ENCODE assay signal across 11 mouse cellular contexts in genomic region chr7:16995345-16995744, GRCm38 (mm10). TPM values are rescaled to one million over a fixed set of nuclear protein-coding genes. Genes with fewer than 3 reads are reported as not detected.
A peak's percentile ranks its signal among the peaks of the same experiment; 100 is the strongest.
DNase-seq lines count a peak whose midpoint lies in the region; ATAC-seq and TF ChIP-seq lines count a peak whose summit lies in the region.
"Had no signal": no experiment of that assay in that cellular context is flagged by ENCODE, and none has a peak within 500 bp of the region (broad histone marks: within the 10 kb centered on the region; RNA-seq: fewer than 3 reads in every experiment).

No protein-coding gene starts in this region.

- H3K9ac ChIP-seq in heart, postnatal 0 days (replicated peaks; ENCODE audit: low read depth, low read length): peak overlapping the region; percentile 79
- H3K9ac ChIP-seq in embryonic facial prominence, embryonic 13.5 days: peak overlapping the region; percentile 87
- H3K9ac ChIP-seq in hindbrain, postnatal 0 days (replicated peaks; ENCODE audit: low read length): peak overlapping the region; percentile 53; the same call in 1 of the 2 replicates
- no peak overlapping the region for H3K9ac ChIP-seq in midbrain, embryonic 13.5 days (replicated peaks)

- no peak for ATAC-seq in heart, postnatal 0 days (ENCODE audit: insufficient read depth, low read depth)
- no peak for ATAC-seq in embryonic facial prominence, embryonic 13.5 days (ENCODE audit: insufficient number of reproducible peaks, insufficient read depth, low FRiP score, low TSS enrichment, low read depth)
- no peak for ATAC-seq in hindbrain, postnatal 0 days
- no peak for ATAC-seq in midbrain, embryonic 13.5 days

- no peak for TF ChIP-seq EP300 in heart, postnatal 0 days (IDR thresholded peaks at IDR 0.05; ENCODE audit: low read depth)

- intact Hi-C loops in heart, postnatal 36 days (cut with DNase I): loop anchor here (2.0 kb wide), 1 partner anchor 19 kb away; no protein-coding TSS in a partner anchor
- intact Hi-C loops in left cerebral cortex, adult 2 months (cut with DNase I): no loop called here

- DNase-seq in heart, postnatal 0 days (ENCODE audit: low spot score): no peak
- no peak for DNase-seq in heart, postnatal 36 days
- no peak for DNase-seq in hindbrain, postnatal 0 days (ENCODE audit: low spot score)
- no peak for DNase-seq in right cerebral cortex, adult 2 months (ENCODE audit: low spot score in 2 of 2)
- DNase-seq in left cerebral cortex, adult 2 months (ENCODE audit: extremely low spot score in 1 of 2, low spot score in 2 of 2): no peak
- DNase-seq in gastrocnemius, postnatal 25 days: no peak
- DNase-seq: right cerebral cortex, postnatal 14 days had no signal

- H3K4me1 ChIP-seq in heart, postnatal 0 days (ENCODE audit: control insufficient read depth, insufficient read depth): peaks cover 46% of the 10 kb centered on the region
- H3K4me1 ChIP-seq in embryonic facial prominence, embryonic 13.5 days: peaks cover 66% of the 10 kb centered on the region
- H3K4me1 ChIP-seq in hindbrain, postnatal 0 days (ENCODE audit: insufficient read depth, low read length): peaks cover 7% of the 10 kb centered on the region; the same call in 1 of the 2 replicates
- peaks cover 60% of the 10 kb centered on the region for H3K4me1 ChIP-seq in midbrain, embryonic 13.5 days (replicated peaks)

- no peak overlapping the region for H3K27ac ChIP-seq in heart, postnatal 0 days (ENCODE audit: low read depth)
- no peak overlapping the region for H3K27ac ChIP-seq in embryonic facial prominence, embryonic 13.5 days
- 0 out of 2 replicates have a peak overlapping the region, but pooled peaks have one; percentile 74 for H3K27ac ChIP-seq in hindbrain, postnatal 0 days
- H3K27ac ChIP-seq in midbrain, embryonic 13.5 days: no peak overlapping the region
- no peak overlapping the region for H3K27ac ChIP-seq in left cerebral cortex, adult 2 months

- H3K4me2 ChIP-seq in heart, postnatal 0 days (ENCODE audit: low read depth, low read length): peak overlapping the region; percentile 95
- peak overlapping the region; percentile 86 for H3K4me2 ChIP-seq in embryonic facial prominence, embryonic 13.5 days
- H3K4me2 ChIP-seq in hindbrain, postnatal 0 days (ENCODE audit: low read depth, low read length): peak overlapping the region; percentile 59; the same call in 1 of the 2 replicates
- peak overlapping the region; percentile 56 for H3K4me2 ChIP-seq in midbrain, embryonic 13.5 days (replicated peaks)

- peaks cover 24% of the 10 kb centered on the region for H3K36me3 ChIP-seq in heart, postnatal 0 days (replicated peaks; ENCODE audit: control insufficient read depth, insufficient read depth, low read length)
- H3K36me3 ChIP-seq in embryonic facial prominence, embryonic 13.5 days: peaks cover 30% of the 10 kb centered on the region
- H3K36me3 ChIP-seq in hindbrain, postnatal 0 days (ENCODE audit: insufficient read depth, low read length): no peaks in the 10 kb centered on the region
- no peaks in the 10 kb centered on the region for H3K36me3 ChIP-seq in midbrain, embryonic 13.5 days

- no peaks in the 10 kb centered on the region for H3K9me3 ChIP-seq in heart, postnatal 0 days (replicated peaks; ENCODE audit: control insufficient read depth, low read length)
- no peaks in the 10 kb centered on the region for H3K9me3 ChIP-seq in embryonic facial prominence, embryonic 13.5 days
- no peaks in the 10 kb centered on the region for H3K9me3 ChIP-seq in hindbrain, postnatal 0 days (ENCODE audit: low read length)
- no peaks in the 10 kb centered on the region for H3K9me3 ChIP-seq in midbrain, embryonic 13.5 days

- H3K27me3 ChIP-seq in heart, postnatal 0 days (ENCODE audit: control insufficient read depth, insufficient read depth, low read length): no peaks in the 10 kb centered on the region
- no peaks in the 10 kb centered on the region for H3K27me3 ChIP-seq in embryonic facial prominence, embryonic 13.5 days
- no peaks in the 10 kb centered on the region for H3K27me3 ChIP-seq in hindbrain, postnatal 0 days (ENCODE audit: insufficient read depth, low read length)
- H3K27me3 ChIP-seq in midbrain, embryonic 13.5 days: no peaks in the 10 kb centered on the region
- H3K27me3 ChIP-seq: CH12.LX had no signal

- H3K4me3 ChIP-seq in heart, postnatal 0 days (ENCODE audit: low read depth, low read length): peak overlapping the region; percentile 71
- peak overlapping the region; percentile 68 for H3K4me3 ChIP-seq in embryonic facial prominence, embryonic 13.5 days
- H3K4me3 ChIP-seq in hindbrain, postnatal 0 days (ENCODE audit: low read length): peak overlapping the region; percentile 38; the same call in 1 of the 2 replicates
- H3K4me3 ChIP-seq in midbrain, embryonic 13.5 days (replicated peaks): peak overlapping the region; percentile 40
- no peak overlapping the region for H3K4me3 ChIP-seq in left cerebral cortex, adult 2 months

- TF ChIP-seq CTCF in heart, postnatal 0 days (IDR thresholded peaks at IDR 0.05; ENCODE audit: low read depth): no peak
- TF ChIP-seq CTCF in hindbrain, postnatal 0 days (IDR thresholded peaks at IDR 0.05; ENCODE audit: low read depth): no peak
- no peak for TF ChIP-seq CTCF in left cerebral cortex, adult 2 months (IDR thresholded peaks at IDR 0.05)

- 53% methylated on average over 4 of the region's 4 CpGs for WGBS in heart, postnatal 0 days
- 91% methylated on average over 4 of the region's 4 CpGs for WGBS in embryonic facial prominence, embryonic 13.5 days
- WGBS in hindbrain, postnatal 0 days: 79% methylated on average over 4 of the region's 4 CpGs
- WGBS in midbrain, embryonic 13.5 days: 88% methylated on average over 4 of the region's 4 CpGs

RNA-seq across cellular contexts. Expression of gene Ccdc8, which starts 2.8 kb away (rescaled TPM):
- total RNA-seq in heart, postnatal 0 days (2014; rRNA removed; ENCODE audit: low replicate concordance): 30.8 and 31.2 TPM in 2 replicates
- polyA plus RNA-seq in heart, postnatal 0 days (2015; fragmentation: Nextera tagmentation; extraction: Ambion mirVana): 10.0 and 11.7 TPM in 2 replicates
- 1 to 10 TPM; 5.9 to 6.3 TPM for total RNA-seq in heart, postnatal 36 days (2021)
- 20.7 and 22.1 TPM in 2 replicates for polyA plus RNA-seq in embryonic facial prominence, embryonic 13.5 days (2015; fragmentation: Nextera tagmentation; extraction: Ambion mirVana)
- 6.0 and 7.1 TPM in 2 replicates for total RNA-seq in hindbrain, postnatal 0 days (2014; rRNA removed)
- 3.0 and 3.6 TPM in 2 replicates for polyA plus RNA-seq in hindbrain, postnatal 0 days (2015; fragmentation: Nextera tagmentation; extraction: Ambion mirVana)
- polyA plus RNA-seq in midbrain, embryonic 13.5 days (2015; fragmentation: Nextera tagmentation; extraction: Ambion mirVana): 5.6 and 5.9 TPM in 2 replicates
- 1 to 10 TPM; 2.2 to 2.4 TPM for total RNA-seq in left cerebral cortex, adult 2 months (2021)
- total RNA-seq in gastrocnemius, postnatal 25 days (2021): 1 to 10 TPM; 1.7 to 2.6 TPM

RNA-seq across cellular contexts. Expression of gene Gm42372, which starts 12.5 kb away (rescaled TPM):
- total RNA-seq in heart, postnatal 0 days (2014; rRNA removed; ENCODE audit: low replicate concordance): not detected in 2 replicates
- polyA plus RNA-seq in heart, postnatal 0 days (2015; fragmentation: Nextera tagmentation; extraction: Ambion mirVana): not detected in 2 replicates
- total RNA-seq in heart, postnatal 36 days (2021): not detected
- 0.18 and 0.25 TPM in 2 replicates for polyA plus RNA-seq in embryonic facial prominence, embryonic 13.5 days (2015; fragmentation: Nextera tagmentation; extraction: Ambion mirVana)
- total RNA-seq in hindbrain, postnatal 0 days (2014; rRNA removed): 36.9 and 41.7 TPM in 2 replicates
- polyA plus RNA-seq in hindbrain, postnatal 0 days (2015; fragmentation: Nextera tagmentation; extraction: Ambion mirVana): 8.2 and 8.9 TPM in 2 replicates
- polyA plus RNA-seq in midbrain, embryonic 13.5 days (2015; fragmentation: Nextera tagmentation; extraction: Ambion mirVana): 3.4 and 4.3 TPM in 2 replicates
- total RNA-seq in left cerebral cortex, adult 2 months (2021): 10 to 100 TPM; 62.3 to 67.7 TPM
- not detected for total RNA-seq in gastrocnemius, postnatal 25 days (2021)
- total RNA-seq: liver, adult 2 months had no signal
- polyA plus RNA-seq: liver, adult 2 months had no signal

RNA-seq across cellular contexts. Expression of gene Ppp5c, which starts 32.4 kb away (rescaled TPM):
- total RNA-seq in heart, postnatal 0 days (2014; rRNA removed; ENCODE audit: low replicate concordance): 55.0 and 68.0 TPM in 2 replicates
- polyA plus RNA-seq in heart, postnatal 0 days (2015; fragmentation: Nextera tagmentation; extraction: Ambion mirVana): 88.5 and 93.6 TPM in 2 replicates
- 100 to 1,000 TPM; 107 to 109 TPM for total RNA-seq in heart, postnatal 36 days (2021)
- 109 and 112 TPM in 2 replicates for polyA plus RNA-seq in embryonic facial prominence, embryonic 13.5 days (2015; fragmentation: Nextera tagmentation; extraction: Ambion mirVana)
- 68.9 and 86.0 TPM in 2 replicates for total RNA-seq in hindbrain, postnatal 0 days (2014; rRNA removed)
- polyA plus RNA-seq in hindbrain, postnatal 0 days (2015; fragmentation: Nextera tagmentation; extraction: Ambion mirVana): 140 and 143 TPM in 2 replicates
- polyA plus RNA-seq in midbrain, embryonic 13.5 days (2015; fragmentation: Nextera tagmentation; extraction: Ambion mirVana): 108 and 110 TPM in 2 replicates
- total RNA-seq in left cerebral cortex, adult 2 months (2021): 100 to 1,000 TPM; 163 to 168 TPM
- total RNA-seq in gastrocnemius, postnatal 25 days (2021): 10 to 100 TPM; 59.8 to 68.1 TPM

RNA-seq across cellular contexts. Expression of gene Pnmal1, which starts 35.9 kb away (rescaled TPM):
- 0.08 TPM in 1 of 2 replicates, not detected in the other for total RNA-seq in heart, postnatal 0 days (2014; rRNA removed; ENCODE audit: low replicate concordance)
- 0.04 TPM in 2 replicates for polyA plus RNA-seq in heart, postnatal 0 days (2015; fragmentation: Nextera tagmentation; extraction: Ambion mirVana)
- total RNA-seq in heart, postnatal 36 days (2021): not detected
- polyA plus RNA-seq in embryonic facial prominence, embryonic 13.5 days (2015; fragmentation: Nextera tagmentation; extraction: Ambion mirVana): 1.2 and 1.7 TPM in 2 replicates
- 22.7 and 24.3 TPM in 2 replicates for total RNA-seq in hindbrain, postnatal 0 days (2014; rRNA removed)
- polyA plus RNA-seq in hindbrain, postnatal 0 days (2015; fragmentation: Nextera tagmentation; extraction: Ambion mirVana): 40.9 and 41.2 TPM in 2 replicates
- 54.7 and 60.8 TPM in 2 replicates for polyA plus RNA-seq in midbrain, embryonic 13.5 days (2015; fragmentation: Nextera tagmentation; extraction: Ambion mirVana)
- 100 to 1,000 TPM; 106 to 118 TPM for total RNA-seq in left cerebral cortex, adult 2 months (2021)
- not detected for total RNA-seq in gastrocnemius, postnatal 25 days (2021)
- total RNA-seq: liver, adult 2 months had no signal
- polyA plus RNA-seq: liver, adult 2 months had no signal

RNA-seq across cellular contexts. Expression of gene Pnmal2, which starts 50.9 kb away (rescaled TPM):
- total RNA-seq in heart, postnatal 0 days (2014; rRNA removed; ENCODE audit: low replicate concordance): 2.9 and 4.0 TPM in 2 replicates
- 3.0 and 3.4 TPM in 2 replicates for polyA plus RNA-seq in heart, postnatal 0 days (2015; fragmentation: Nextera tagmentation; extraction: Ambion mirVana)
- total RNA-seq in heart, postnatal 36 days (2021): 1 to 10 TPM; 3.4 to 3.9 TPM
- 10.5 and 10.9 TPM in 2 replicates for polyA plus RNA-seq in embryonic facial prominence, embryonic 13.5 days (2015; fragmentation: Nextera tagmentation; extraction: Ambion mirVana)
- total RNA-seq in hindbrain, postnatal 0 days (2014; rRNA removed): 106 and 118 TPM in 2 replicates
- 138 and 139 TPM in 2 replicates for polyA plus RNA-seq in hindbrain, postnatal 0 days (2015; fragmentation: Nextera tagmentation; extraction: Ambion mirVana)
- 119 and 120 TPM in 2 replicates for polyA plus RNA-seq in midbrain, embryonic 13.5 days (2015; fragmentation: Nextera tagmentation; extraction: Ambion mirVana)
- 100 to 1,000 TPM; 304 to 311 TPM for total RNA-seq in left cerebral cortex, adult 2 months (2021)
- total RNA-seq in gastrocnemius, postnatal 25 days (2021): 1 to 10 TPM; 2.3 to 3.3 TPM

Comparison
In these comparisons a context has a peak if more than half of its experiments do, and no peak if none do; other contexts are left out.
1. RNA of gene Gm42372, which starts 12.5 kb away (total RNA-seq): 62.3 to 67.7 TPM in left cerebral cortex, adult 2 months and 36.9 to 41.7 TPM in hindbrain, postnatal 0 days; not detected in gastrocnemius, postnatal 25 days, not detected in heart, postnatal 0 days and not detected in heart, postnatal 36 days; every median in the first group is over 10 times any median in the second.
2. Peak in every context shown above with its lines, with median percentiles within 50 percentile points of each other: H3K4me2 ChIP-seq.